Mouse (Mus musculus): ENCODE results near the gene Nwd2. TPM values are rescaled to one million over a fixed set of nuclear protein-coding genes. Genes with fewer than 3 reads are reported as not detected.

Nwd2 gene
- total and polyA plus RNA-seq, 3 experiments: not detected

DNA sequence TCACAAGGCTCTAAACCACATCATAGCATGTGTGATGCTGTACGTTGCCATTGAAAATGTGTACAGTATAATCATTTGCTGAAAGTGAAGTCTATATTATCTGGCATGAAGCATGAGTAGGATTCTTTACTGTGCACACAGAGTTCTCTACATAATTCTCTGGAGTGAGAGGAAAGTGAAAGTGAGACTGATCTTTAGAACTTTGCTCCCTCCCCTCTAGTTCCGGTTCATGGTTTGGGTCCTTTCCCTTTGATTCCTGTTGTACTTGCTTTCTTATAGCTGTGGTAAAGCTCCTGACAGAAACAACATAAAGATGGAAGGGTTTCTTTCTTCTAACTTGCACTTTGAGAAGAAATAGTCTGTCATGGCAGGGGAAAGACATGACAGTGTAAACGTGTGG, 107.0 kb downstream of the Nwd2 start:
- no peak for DNase-seq

DNA sequence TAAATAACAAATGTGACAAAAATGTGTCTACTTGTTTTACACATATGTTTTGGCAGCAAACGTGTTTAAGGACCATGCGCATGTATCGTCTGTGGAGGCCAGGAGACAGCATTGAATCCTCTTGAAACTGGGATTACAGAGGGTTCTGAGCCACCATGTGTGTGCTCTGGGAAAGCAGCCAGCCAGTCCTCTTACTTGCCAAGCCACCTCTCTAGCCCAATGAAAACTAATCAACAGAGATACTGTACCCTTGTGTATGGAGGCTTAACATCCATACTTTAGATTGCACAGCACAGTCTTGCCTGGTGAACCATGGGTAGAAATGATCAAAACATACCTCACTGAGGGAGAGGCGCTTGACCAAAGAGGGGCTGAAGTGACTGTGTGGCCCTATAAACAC, 117.0 kb downstream of the Nwd2 start:
- DNase-seq: no peak

- peak; percentile 6 for DNase-seq
These were observed 117.8 kb downstream of the Nwd2 start for GRCm38 (mm10) chr5:63766715-63767114.

GRCm38 (mm10) chr5:63767464-63767863, 118.6 kb downstream of the Nwd2 start:
- no peak for DNase-seq

DNA sequence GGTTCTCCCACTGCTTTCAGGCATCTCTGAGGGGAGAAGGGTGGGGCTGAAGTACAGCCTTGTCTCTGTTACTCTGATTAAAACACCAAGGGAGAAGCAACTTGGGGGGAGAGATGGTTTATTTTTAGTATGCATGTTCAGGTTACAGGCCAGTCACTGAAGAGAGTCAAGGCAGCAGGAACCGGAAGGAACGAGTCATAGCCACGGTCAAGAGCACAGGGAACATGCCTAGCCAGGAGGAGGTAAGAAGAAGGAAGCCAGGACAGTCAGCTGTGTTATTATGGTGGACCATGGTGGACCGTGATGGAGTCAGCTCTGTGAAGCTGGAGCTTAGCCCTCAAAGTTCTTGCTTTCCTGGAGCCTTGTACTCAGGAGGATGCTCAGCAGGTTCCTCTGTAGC, 119.3 kb downstream of the Nwd2 start:
- DNase-seq: no peak

DNA sequence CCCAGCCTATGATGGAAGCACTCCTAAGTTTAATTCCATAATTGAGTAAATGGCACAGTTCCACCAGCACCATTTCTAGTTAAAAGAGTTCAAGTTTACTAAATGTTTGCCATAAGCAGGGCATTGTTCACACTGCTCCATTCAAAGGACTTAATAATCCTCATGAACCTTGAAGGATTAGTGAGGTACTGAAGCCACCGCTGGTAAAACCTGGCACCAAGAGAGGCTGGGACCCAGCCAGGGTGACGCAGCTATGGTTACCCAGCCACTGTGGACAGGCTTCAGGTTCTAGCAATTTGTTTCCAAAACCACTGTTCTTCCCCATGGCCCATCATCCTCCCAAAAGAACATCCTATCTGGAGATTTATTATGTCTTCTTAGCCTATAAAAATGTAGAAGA, 124.1 kb downstream of the Nwd2 start:
- DNase-seq: no peak

DNA sequence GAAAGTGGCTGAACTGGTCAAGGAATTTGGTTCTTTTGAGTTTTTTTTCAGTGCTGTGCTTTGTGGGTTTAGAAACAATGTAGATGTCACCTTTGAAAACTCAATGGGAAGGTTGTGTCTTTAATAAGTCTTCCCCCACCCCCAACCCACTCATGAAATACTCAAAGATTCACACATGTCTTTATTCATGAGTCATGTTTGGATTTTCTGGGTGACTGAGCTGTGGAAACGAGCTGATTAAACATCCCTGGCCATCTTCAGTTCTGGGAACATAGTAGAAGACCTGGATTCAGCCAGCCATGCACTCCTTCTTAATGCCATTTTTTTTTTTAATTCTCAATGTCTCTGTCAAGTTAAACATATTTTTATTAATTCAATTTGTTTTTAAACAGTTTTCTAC, 124.7 kb downstream of the Nwd2 start:
- no peak for DNase-seq

DNA sequence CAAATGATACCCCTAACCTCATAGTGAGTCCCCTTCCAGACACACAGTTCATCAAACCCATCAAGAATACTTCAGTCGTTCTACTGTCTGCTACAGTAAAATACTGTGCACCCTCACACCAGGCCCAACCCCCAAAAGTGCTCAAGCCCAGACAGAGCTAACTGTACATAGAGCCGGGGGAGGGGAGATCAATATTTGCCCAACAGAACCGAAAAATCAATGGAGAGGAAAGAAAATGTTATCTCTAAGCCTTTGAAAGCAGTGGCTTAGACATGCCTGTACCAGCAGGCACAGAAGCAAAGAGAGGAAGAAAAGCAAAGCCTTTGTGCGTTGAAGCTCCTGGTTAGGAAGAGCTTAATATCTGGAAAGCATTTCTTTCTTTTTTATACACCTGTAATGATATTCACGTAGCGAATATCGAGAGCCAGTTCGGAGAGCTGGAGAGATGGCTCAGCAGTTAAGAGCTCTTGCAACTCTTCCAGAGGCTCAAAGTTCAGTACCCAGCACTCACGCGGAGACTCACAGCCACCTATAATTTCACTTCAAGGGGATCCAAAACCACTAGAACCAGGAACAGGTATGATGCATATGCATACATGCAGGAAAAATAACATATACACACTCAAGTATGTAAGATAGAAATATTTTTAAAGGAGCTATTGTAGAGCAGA, 139.4 kb downstream of the Nwd2 start:
- no peak for DNase-seq

DNA sequence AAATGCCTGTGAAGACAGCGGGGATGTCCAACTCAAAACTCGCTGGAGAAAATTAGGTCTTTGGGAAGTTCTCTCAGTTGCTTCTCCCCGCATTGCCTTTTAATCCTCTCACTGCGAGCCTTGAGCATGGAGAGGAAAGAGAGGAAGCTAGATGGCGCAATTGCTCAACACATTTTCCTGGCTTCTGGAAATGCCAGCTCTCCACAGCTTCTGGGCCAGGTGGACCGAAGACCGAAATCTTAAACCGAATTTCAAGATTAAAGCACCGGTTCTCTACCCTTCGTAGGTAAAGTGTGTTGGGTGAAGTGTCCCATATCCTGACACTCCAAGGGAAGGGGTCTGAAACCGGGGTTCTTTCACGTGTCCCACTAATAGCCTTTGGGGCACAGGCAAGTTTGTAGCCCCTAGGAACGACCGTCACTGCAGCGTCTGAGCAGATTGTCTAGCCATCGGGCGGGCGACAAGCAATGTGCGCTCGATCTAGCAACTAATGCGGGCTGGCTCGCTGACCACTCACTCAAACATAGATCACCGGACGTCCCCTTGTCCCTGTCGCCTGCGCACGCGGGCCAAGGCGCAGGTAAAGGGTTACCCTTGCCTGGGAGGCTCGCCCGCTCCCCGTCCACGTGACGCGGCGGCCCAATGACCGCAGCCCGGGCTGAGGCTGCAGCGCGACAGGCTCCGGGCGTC, 163.1 kb downstream of the Nwd2 start, which contains the start of gene 0610040J01Rik:
Gene 0610040J01Rik, plus strand, starts transcription at position 545 of the 690 bp plus-strand sequence.
- DNase-seq: peak; percentile 85

- DNase-seq: no peak
These were observed 163.6 kb downstream of the Nwd2 start for GRCm38 (mm10) chr5:63812509-63812865.

DNA sequence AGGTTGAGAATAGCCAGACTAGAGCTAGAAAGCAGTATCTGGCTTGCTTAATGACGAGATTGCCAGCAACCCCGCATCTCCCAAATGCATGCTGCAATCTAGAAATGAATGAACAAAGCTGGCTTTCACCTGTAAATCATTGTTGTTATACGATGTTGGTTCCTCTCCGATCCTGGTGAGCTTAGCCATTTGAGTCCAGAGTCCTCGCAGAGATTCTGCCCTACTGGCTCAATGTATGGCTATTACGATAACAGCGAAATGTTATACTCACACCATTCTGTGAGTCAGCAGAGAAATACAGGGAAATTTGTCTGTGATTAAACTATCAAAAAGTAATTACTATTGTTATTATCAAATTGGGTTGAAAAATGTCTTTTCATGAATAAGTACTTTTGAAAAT, 167.7 kb downstream of the Nwd2 start:
- no peak for DNase-seq

DNA sequence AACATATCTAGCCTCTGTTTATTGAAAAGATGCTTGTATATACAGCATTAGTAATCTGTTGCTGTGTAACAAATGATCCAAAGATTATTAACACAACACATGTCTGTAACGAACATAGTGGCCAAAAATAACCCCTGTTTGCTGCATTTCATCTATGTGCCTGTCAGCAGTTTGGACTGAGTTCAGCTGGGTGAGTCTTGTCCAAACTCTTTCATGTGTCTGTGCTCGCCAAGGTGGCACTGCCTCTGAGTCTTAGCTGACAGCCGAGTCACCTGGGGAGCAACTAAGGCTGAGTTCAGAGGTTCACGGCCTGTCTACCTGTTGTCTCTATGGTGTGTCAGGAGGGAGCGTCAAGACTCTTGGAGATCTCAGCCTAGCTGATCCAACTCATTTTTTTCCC, 168.4 kb downstream of the Nwd2 start:
- DNase-seq: no peak

GRCm38 (mm10) chr5:63818975-63819374, 170.1 kb downstream of the Nwd2 start:
- DNase-seq: no peak

- DNase-seq: no peak
These were observed 170.6 kb downstream of the Nwd2 start for GRCm38 (mm10) chr5:63819519-63819918.

- no peak for DNase-seq
These were observed 172.3 kb downstream of the Nwd2 start for GRCm38 (mm10) chr5:63821176-63821575.

DNA sequence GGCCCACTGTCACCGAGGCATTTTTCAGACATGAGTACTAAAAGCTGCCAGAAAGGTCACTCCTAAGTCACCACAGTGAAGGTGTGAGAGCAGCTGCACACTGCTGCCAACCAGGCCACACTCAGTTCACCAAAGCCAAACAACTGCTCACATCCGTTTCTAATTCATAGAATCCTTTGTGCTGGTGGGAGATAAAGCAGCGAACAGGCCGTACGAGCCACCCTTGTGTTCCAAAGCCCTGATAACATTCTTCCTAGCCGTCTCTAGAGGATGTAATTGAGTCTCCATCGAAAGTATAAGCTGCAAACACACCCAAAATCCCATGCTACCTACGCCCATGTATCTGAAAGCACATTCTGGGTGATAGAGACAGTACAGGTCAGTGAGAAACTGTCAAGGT, 173.0 kb downstream of the Nwd2 start:
- no peak for DNase-seq

DNA sequence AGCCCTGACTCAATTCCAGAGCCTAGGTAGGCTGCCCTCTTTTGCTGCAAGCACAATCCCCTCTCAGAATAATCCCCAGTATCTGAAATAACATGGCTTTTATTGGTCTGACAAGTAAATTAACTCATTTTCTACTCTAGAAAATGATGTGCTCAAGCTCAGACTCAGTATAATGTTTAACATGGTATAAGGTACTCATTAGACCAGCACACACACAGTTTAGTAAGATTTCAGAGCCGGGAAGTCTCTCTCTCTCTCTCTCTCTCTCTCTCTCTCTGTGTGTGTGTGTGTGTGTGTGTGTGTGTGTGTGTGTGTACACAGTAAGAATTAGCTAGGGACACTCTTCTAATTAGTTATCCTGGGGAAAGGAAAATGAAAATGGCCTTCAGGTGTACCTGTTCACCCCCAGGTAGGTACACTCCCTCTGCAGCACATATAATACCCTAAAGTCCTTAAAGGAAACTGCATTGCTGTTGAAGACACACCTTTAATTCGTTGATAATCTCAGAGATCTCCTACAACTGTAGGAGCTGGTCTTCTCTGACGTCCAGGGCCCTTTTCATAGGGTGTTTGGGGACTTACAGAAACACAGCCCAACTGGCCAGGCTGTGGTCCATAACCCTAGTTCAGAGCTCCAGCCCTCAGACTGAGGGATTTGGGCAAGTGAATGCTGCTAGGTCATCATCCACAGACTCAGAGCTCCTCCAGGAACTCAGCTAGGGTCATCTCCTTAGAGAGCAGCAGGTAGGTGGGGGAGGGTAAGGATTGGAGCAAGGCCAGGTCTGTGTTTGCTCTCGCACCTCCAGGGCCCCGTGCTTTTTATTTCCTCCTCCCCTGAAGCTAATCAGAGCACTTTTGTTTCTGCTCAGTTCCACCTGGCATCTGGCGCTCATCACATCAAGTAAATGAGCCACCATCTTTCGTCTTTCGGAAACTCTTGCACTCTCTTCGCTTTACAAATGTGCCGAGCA, 174.7 kb downstream of the Nwd2 start:
- no peak for DNase-seq

DNA sequence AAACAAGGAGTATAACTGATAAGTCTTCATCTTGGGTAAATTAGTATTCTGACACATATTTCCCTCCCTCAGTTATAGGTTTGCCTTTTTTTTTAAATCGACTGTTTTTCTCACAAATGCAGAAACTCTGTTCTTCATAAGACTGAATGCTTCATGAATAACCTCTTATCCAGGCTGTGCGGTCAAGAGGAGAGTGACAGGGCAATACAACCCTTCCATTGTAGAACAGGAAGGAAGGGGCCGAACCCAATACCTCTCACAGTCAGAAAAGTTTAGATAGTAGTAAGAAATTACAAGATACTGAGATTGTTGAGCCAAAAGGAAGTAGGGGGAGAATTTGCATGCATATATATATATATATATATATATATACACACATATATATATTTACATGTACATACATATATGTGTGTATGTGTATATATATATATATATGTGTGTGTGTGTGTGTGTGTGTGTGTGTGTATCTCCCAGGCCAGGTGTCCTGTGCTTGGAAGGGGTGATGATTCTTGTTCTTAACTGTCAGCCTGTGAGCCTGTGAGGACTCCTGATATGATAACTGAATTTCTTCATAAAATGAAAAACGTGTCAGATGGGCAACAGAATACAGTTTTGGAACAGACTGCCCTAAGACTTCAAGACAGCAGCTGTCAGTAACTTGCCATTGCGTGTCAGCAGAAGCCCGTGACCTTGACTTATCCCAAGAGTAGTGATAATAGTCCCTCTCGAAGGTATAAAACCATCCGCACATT, 175.9 kb downstream of the Nwd2 start:
- no peak for DNase-seq

DNA sequence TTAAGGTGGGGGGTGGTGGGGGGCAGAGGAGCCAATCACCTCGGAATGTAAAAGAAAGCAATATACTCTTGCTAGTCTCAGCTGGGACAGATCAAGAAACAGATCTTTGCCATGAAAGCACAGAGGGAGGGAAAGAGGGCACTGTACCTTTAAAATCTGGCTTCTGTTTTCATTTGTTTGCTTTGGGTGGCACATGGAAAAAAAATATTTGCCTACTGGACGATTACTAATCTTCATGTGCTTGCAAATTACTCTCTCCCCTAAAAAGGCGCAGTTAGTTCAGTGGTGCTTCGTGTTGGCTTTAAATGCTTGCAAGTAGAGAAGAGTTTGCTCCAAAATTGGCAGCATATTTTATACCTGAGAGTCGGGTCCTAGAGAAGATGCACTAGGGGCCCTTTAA, 177.0 kb downstream of the Nwd2 start:
- no peak for DNase-seq

- DNase-seq: no peak
These were observed 178.1 kb downstream of the Nwd2 start for GRCm38 (mm10) chr5:63827006-63827405.

GRCm38 (mm10) chr5:63827415-63828053, 178.6 kb downstream of the Nwd2 start:
- DNase-seq: no peak
